Mouse (Mus musculus): ENCODE data around the gene Cd63. TPM values are rescaled to one million over a fixed set of nuclear protein-coding genes. Genes with fewer than 3 reads are reported as not detected.

Cd63 gene
- polyA plus RNA-seq, 2 experiments = 29.6 to 85.0 TPM

DNA sequence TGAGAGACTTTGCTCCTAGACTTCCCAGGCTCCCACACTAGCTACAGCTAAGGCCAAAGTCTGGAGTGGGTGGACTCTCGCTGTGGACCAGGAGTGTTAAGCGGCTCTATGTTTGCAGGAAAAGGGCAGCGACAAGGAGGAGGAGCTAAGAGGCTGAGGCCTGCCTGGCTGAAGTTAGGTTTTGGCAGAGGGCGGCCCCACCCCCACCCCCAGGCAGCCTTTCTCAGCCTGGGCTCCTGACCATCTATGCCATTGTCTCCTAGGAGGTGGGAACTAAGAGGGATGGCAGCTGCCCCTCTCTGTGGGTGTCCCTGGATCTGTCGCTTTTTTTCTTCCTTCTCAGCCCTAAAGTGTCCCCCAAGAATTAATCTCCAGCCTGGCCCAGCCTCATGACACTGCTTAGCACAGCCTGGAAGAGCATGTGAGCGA, 18.4 kb downstream of the Cd63 start:
- peaks cover 12 to 17% of the 10 kb centered on the region in 2 experiments for H3K4me1 ChIP-seq (replicated peaks; ENCODE audit: control insufficient read depth in 2 of 2, insufficient read depth in 2 of 2, low read length in 1 of 2)
- 48% methylated on average over 6 of the region's 6 CpGs for WGBS (ENCODE audit: insufficient replicate concordance)
- H3K9me3 ChIP-seq (ENCODE audit: control insufficient read depth, low read length) = no peaks in the 10 kb centered on the region
- H3K36me3 ChIP-seq (replicated peaks; ENCODE audit: control insufficient read depth, insufficient read depth, low read depth) = no peaks in the 10 kb centered on the region
- ATAC-seq (ENCODE audit: insufficient read depth) (no peak), DNase-seq (ENCODE audit: low read depth in 3 of 3, low spot score in 3 of 3) (peak; percentile 16 to 36 (median 24))
- H3K27me3 ChIP-seq (ENCODE audit: control insufficient read depth, insufficient read depth, low read length) = no peaks in the 10 kb centered on the region
- H3K27ac ChIP-seq = no peak overlapping the region
- no peak for TF ChIP-seq CTCF (IDR thresholded peaks at IDR 0.05; ENCODE audit: low read depth)
- no peak for TF ChIP-seq EP300 (IDR thresholded peaks at IDR 0.05; ENCODE audit: low read depth)
- H3K4me3 ChIP-seq (ENCODE audit: insufficient read depth in 1 of 2, low read depth in 2 of 2, low read length in 2 of 2) = no peak overlapping the region
- no peak overlapping the region for H3K9ac ChIP-seq (replicated peaks)
- no peak overlapping the region for H3K4me2 ChIP-seq (ENCODE audit: low read depth)

DNA sequence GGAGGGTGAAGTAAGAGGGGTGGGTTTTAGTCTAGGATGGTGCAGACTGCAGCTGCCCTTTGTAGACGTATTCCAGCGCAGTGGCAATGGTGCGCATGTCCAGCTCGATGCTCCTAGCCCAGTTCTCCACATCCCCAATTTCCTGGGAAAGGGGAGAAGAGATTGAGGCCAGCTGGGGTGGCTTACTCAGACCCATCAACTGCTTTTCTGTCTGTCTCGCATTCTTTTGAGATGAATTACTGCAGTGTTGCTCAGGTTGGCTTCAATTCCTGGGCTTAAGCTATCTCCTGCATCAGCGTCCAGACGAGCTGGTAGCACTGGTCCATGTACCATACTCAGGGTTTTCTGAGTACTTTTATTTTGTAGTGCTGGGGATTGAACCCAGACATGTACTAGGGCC, 19.2 kb downstream of the Cd63 start:
- Histone ChIP-seq H3K9ac (replicated peaks) (no peak overlapping the region), H3K27me3 (ENCODE audit: control insufficient read depth, insufficient read depth, low read length) (no peaks in the 10 kb centered on the region), H3K4me3 (ENCODE audit: insufficient read depth in 1 of 2, low read depth in 2 of 2, low read length in 2 of 2) (no peak overlapping the region), H3K9me3 (ENCODE audit: control insufficient read depth, low read length) (no peaks in the 10 kb centered on the region), H3K36me3 (replicated peaks; ENCODE audit: control insufficient read depth, insufficient read depth, low read depth) (no peaks in the 10 kb centered on the region), H3K27ac (no peak overlapping the region), H3K4me1 (replicated peaks; ENCODE audit: control insufficient read depth in 2 of 2, insufficient read depth in 2 of 2, low read length in 1 of 2) (peaks cover 12 to 17% of the 10 kb centered on the region in 2 experiments), H3K4me2 (ENCODE audit: low read depth) (no peak overlapping the region)
- ATAC-seq (ENCODE audit: insufficient read depth) (no peak), DNase-seq (ENCODE audit: low read depth in 3 of 3, low spot score in 3 of 3) (no peak)
- no peak for TF ChIP-seq EP300 (IDR thresholded peaks at IDR 0.05; ENCODE audit: low read depth)
- TF ChIP-seq CTCF (IDR thresholded peaks at IDR 0.05; ENCODE audit: low read depth) = no peak
- WGBS (ENCODE audit: insufficient replicate concordance) = 69% methylated on average over 7 of the region's 7 CpGs

DNA sequence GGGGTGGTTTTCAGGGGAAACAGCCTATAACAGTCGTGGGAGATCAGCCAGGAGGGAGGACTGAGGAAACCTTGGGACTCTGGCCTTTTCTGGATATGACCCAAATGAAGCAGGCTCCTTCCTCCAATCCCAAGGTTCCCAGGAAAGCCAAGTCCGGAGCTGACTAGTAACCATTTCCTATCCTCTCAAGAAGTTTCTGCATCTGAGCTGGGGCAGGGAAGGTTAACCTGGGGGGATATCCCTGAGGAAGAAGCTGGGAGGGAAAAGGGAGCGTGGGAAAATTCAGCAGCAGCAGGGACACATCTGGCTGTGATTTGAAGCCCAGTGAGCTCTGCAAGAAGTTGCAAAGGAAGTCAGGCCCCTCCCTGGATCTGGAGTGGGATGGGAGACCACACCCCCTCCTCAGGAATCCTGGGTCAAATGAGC, 20.0 kb downstream of the Cd63 start:
- WGBS (ENCODE audit: insufficient replicate concordance) = 56% methylated on average over 3 of the region's 3 CpGs
- Histone ChIP-seq H3K27ac (no peak overlapping the region), H3K4me3 (ENCODE audit: insufficient read depth in 1 of 2, low read depth in 2 of 2, low read length in 2 of 2) (no peak overlapping the region), H3K9ac (replicated peaks) (no peak overlapping the region), H3K4me2 (ENCODE audit: low read depth) (no peak overlapping the region), H3K36me3 (replicated peaks; ENCODE audit: control insufficient read depth, insufficient read depth, low read depth) (no peaks in the 10 kb centered on the region), H3K4me1 (replicated peaks; ENCODE audit: control insufficient read depth in 2 of 2, insufficient read depth in 2 of 2, low read length in 1 of 2) (peaks cover 12 to 17% of the 10 kb centered on the region in 2 experiments), H3K27me3 (ENCODE audit: control insufficient read depth, insufficient read depth, low read length) (no peaks in the 10 kb centered on the region), H3K9me3 (ENCODE audit: control insufficient read depth, low read length) (no peaks in the 10 kb centered on the region)
- no peak for DNase-seq (ENCODE audit: low read depth in 3 of 3, low spot score in 3 of 3)
- TF ChIP-seq CTCF (IDR thresholded peaks at IDR 0.05; ENCODE audit: low read depth) (no peak), EP300 (IDR thresholded peaks at IDR 0.05; ENCODE audit: low read depth) (no peak)
- no peak for ATAC-seq (ENCODE audit: insufficient read depth)

DNA sequence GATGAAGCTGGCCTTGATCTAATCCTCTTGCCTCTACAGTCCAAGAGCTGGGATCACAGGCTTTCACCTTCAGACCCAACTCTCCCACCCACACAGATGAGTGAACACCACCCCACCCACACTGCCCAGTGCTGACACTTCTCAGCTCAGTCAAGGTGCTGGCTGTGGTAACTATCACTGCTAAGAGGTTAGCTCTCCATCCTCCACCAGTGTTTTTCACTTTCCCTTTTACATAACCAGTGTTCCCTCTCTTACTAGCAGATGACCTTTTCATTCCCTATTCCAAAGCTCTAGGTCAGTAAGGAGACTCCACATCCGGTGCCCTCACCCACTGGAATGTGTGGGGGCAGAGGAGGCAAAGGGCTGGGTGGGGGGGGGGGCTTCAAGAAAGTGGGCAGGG, 20.5 kb downstream of the Cd63 start:
- ATAC-seq (ENCODE audit: insufficient read depth) (no peak), DNase-seq (ENCODE audit: low read depth in 3 of 3, low spot score in 3 of 3) (no peak)
- Histone ChIP-seq H3K27me3 (ENCODE audit: control insufficient read depth, insufficient read depth, low read length) (no peaks in the 10 kb centered on the region), H3K9ac (replicated peaks) (no peak overlapping the region), H3K4me2 (ENCODE audit: low read depth) (no peak overlapping the region), H3K36me3 (replicated peaks; ENCODE audit: control insufficient read depth, insufficient read depth, low read depth) (no peaks in the 10 kb centered on the region), H3K9me3 (ENCODE audit: control insufficient read depth, low read length) (no peaks in the 10 kb centered on the region), H3K4me1 (replicated peaks; ENCODE audit: control insufficient read depth in 2 of 2, insufficient read depth in 2 of 2, low read length in 1 of 2) (peaks cover 12 to 17% of the 10 kb centered on the region in 2 experiments), H3K4me3 (ENCODE audit: insufficient read depth in 1 of 2, low read depth in 2 of 2, low read length in 2 of 2) (no peak overlapping the region), H3K27ac (no peak overlapping the region)
- WGBS (ENCODE audit: insufficient replicate concordance) = 52% methylated on average over 1 of the region's 1 CpGs
- no peak for TF ChIP-seq EP300 (IDR thresholded peaks at IDR 0.05; ENCODE audit: low read depth)
- no peak for TF ChIP-seq CTCF (IDR thresholded peaks at IDR 0.05; ENCODE audit: low read depth)

DNA sequence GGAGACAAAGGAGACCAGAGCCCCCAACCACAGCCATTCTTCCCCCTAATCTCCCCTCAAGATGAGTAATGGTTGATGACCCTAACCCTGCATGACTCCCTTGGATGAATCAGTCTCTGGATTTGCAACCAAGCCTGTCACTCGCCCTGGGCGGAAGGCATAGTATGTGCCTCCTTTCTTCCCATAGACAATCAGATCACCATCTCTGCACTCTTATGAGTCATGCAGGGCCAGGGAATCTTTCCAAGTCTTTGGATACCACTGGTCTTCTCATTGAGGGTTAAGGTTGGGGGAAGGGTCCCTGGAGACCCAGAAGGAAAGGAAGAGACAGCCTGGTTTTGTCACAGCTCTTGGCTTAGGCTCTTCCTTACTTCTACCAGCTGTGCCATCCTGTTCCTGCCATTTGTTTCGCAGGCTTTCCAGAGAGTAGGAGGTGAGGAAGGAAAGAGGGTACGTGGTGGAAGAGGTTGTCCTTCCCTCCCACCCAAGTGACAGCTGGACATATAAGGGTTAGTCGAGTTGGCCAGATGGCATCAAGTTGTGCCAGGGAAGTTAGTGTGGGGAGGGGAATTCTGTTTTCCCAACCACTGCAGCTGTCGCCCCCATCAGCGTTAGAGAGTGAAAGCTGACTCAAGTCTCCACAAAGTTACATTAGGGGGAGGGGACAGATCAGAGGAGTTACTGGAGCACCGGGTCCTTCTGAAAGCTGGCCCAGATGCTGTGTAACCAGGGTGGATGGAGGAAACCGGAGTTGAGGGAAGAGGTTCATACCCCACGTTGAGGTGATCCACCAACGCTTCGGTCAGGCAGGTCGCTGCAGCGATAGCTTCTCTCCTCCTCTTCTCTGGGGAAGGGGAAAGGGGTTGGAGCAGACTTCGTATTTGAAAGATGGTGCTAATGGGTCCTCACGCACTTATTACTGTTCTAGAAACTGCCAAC, 21.4 kb downstream of the Cd63 start:
- peak overlapping the region; percentile 80 for H3K4me2 ChIP-seq (ENCODE audit: low read depth)
- H3K4me1 ChIP-seq (replicated peaks; ENCODE audit: control insufficient read depth in 2 of 2, insufficient read depth in 2 of 2, low read length in 1 of 2) = peaks cover 12 to 17% of the 10 kb centered on the region in 2 experiments
- 72% methylated on average over 16 of the region's 16 CpGs for WGBS (ENCODE audit: insufficient replicate concordance)
- TF ChIP-seq CTCF (IDR thresholded peaks at IDR 0.05; ENCODE audit: low read depth) (no peak), EP300 (IDR thresholded peaks at IDR 0.05; ENCODE audit: low read depth) (no peak)
- H3K36me3 ChIP-seq (replicated peaks; ENCODE audit: control insufficient read depth, insufficient read depth, low read depth) = no peaks in the 10 kb centered on the region
- ATAC-seq (ENCODE audit: insufficient read depth) (no peak), DNase-seq (ENCODE audit: low read depth in 3 of 3, low spot score in 3 of 3) (no peak)
- no peak overlapping the region for H3K27ac ChIP-seq
- H3K27me3 ChIP-seq (ENCODE audit: control insufficient read depth, insufficient read depth, low read length) = no peaks in the 10 kb centered on the region
- peak overlapping the region; percentile 91 for H3K9ac ChIP-seq (replicated peaks)
- H3K4me3 ChIP-seq (ENCODE audit: insufficient read depth in 1 of 2, low read depth in 2 of 2, low read length in 2 of 2) = peak overlapping the region; percentile 69 to 97
- no peaks in the 10 kb centered on the region for H3K9me3 ChIP-seq (ENCODE audit: control insufficient read depth, low read length)

Data from liver, embryonic 14.5 days (tissue).